Mouse (Mus musculus): ENCODE measurements around the gene Pstpip1. TPM values are rescaled to one million over a fixed set of nuclear protein-coding genes. Genes with fewer than 3 reads are reported as not detected.

Pstpip1 gene
- polyA plus RNA-seq, 1 experiment: 7.5 TPM

- H3K27ac ChIP-seq (ENCODE audit: insufficient read depth, low read depth, low read length): no peak overlapping the region
- WGBS: 90% methylated on average over 16 of the region's 16 CpGs
- peaks cover 25% of the 10 kb centered on the region for H3K36me3 ChIP-seq (ENCODE audit: control insufficient read depth, insufficient read depth, low read length)
- no peaks in the 10 kb centered on the region for H3K27me3 ChIP-seq (ENCODE audit: control insufficient read depth, insufficient read depth, low read length)
- no peaks in the 10 kb centered on the region; the same call in 1 of the 2 replicates for H3K4me1 ChIP-seq (ENCODE audit: control insufficient read depth, insufficient read depth, insufficient read length, low read length)
- TF ChIP-seq POLR2A (IDR thresholded peaks at IDR 0.05; ENCODE audit: low read depth, low read length) (no peak), CTCF (IDR thresholded peaks at IDR 0.05; ENCODE audit: extremely low read depth, insufficient read length, insufficient replicate concordance, low read depth, low read length) (no peak)
- H3K4me3 ChIP-seq (ENCODE audit: low read depth, low read length): no peak overlapping the region
These were observed 56.7 kb downstream of the Pstpip1 start for GRCm38 (mm10) chr9:56146326-56146923.

DNA sequence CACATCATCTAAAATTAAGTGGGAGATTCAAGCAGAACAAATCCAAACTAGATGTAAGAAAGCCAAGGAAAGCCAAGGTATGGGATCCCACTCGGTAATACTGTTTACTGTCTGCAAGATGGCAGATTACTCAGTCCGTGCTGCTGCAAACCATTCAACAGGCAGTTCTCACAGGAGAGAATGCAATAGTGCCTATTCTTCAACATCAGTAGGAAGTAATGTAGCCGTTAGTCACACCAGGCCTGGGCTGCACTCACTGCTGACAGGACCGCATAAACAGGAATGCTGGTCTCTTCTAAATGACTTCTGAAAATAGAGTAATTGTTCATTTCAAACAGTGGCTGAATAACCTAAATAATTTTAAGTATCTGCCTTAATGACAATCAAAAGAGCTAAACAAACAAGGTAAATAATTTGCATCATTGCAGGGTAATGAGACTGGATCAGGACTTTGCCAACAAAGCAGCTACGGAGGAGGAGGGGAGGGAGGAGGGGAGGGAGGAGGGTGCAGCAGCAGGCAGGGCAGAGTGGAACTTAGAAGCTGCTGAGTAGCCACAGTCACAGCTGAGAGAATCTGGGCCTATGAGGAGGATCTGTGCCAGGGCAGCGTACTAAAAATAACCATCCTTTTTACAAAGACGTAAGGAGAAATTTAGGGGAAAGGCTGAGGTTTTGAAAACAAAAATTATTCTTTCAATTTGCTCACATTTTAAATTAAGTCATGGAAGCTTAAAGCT is 62.2 kb downstream of the Pstpip1 start:
- Histone ChIP-seq H3K27me3 (ENCODE audit: control insufficient read depth, insufficient read depth, low read length) (no peaks in the 10 kb centered on the region), H3K4me3 (ENCODE audit: low read depth, low read length) (no peak overlapping the region), H3K27ac (ENCODE audit: insufficient read depth, low read depth, low read length) (peak overlapping the region; percentile 31; the same call in 1 of the 2 replicates), H3K36me3 (ENCODE audit: control insufficient read depth, insufficient read depth, low read length) (peaks cover 4% of the 10 kb centered on the region; the same call in 1 of the 2 replicates), H3K4me1 (ENCODE audit: control insufficient read depth, insufficient read depth, insufficient read length, low read length) (peaks cover 6% of the 10 kb centered on the region)
- 69% methylated on average over 7 of the region's 7 CpGs for WGBS
- no peak for TF ChIP-seq POLR2A (IDR thresholded peaks at IDR 0.05; ENCODE audit: low read depth, low read length)
- TF ChIP-seq CTCF (IDR thresholded peaks at IDR 0.05; ENCODE audit: extremely low read depth, insufficient read length, insufficient replicate concordance, low read depth, low read length): no peak

GRCm38 (mm10) chr9:56152482-56153007 is 62.8 kb downstream of the Pstpip1 start:
- Histone ChIP-seq H3K27ac (ENCODE audit: insufficient read depth, low read depth, low read length) (peak overlapping the region; percentile 61), H3K27me3 (ENCODE audit: control insufficient read depth, insufficient read depth, low read length) (no peaks in the 10 kb centered on the region), H3K4me1 (ENCODE audit: control insufficient read depth, insufficient read depth, insufficient read length, low read length) (peaks cover 7% of the 10 kb centered on the region), H3K36me3 (ENCODE audit: control insufficient read depth, insufficient read depth, low read length) (no peaks in the 10 kb centered on the region), H3K4me3 (ENCODE audit: low read depth, low read length) (no peak overlapping the region)
- TF ChIP-seq POLR2A (IDR thresholded peaks at IDR 0.05; ENCODE audit: low read depth, low read length) (no peak), CTCF (IDR thresholded peaks at IDR 0.05; ENCODE audit: extremely low read depth, insufficient read length, insufficient replicate concordance, low read depth, low read length) (no peak)
- 65% methylated on average over 4 of the region's 4 CpGs for WGBS

- Histone ChIP-seq H3K27ac (ENCODE audit: insufficient read depth, low read depth, low read length) (no peak overlapping the region), H3K36me3 (ENCODE audit: control insufficient read depth, insufficient read depth, low read length) (no peaks in the 10 kb centered on the region), H3K4me3 (ENCODE audit: low read depth, low read length) (no peak overlapping the region), H3K4me1 (ENCODE audit: control insufficient read depth, insufficient read depth, insufficient read length, low read length) (peaks cover 10% of the 10 kb centered on the region), H3K27me3 (ENCODE audit: control insufficient read depth, insufficient read depth, low read length) (no peaks in the 10 kb centered on the region)
- no peak for TF ChIP-seq POLR2A (IDR thresholded peaks at IDR 0.05; ENCODE audit: low read depth, low read length)
- TF ChIP-seq CTCF (IDR thresholded peaks at IDR 0.05; ENCODE audit: extremely low read depth, insufficient read length, insufficient replicate concordance, low read depth, low read length): no peak
- WGBS: 96% methylated on average over 5 of the region's 5 CpGs
These were observed 64.8 kb downstream of the Pstpip1 start for GRCm38 (mm10) chr9:56154572-56154971.

DNA sequence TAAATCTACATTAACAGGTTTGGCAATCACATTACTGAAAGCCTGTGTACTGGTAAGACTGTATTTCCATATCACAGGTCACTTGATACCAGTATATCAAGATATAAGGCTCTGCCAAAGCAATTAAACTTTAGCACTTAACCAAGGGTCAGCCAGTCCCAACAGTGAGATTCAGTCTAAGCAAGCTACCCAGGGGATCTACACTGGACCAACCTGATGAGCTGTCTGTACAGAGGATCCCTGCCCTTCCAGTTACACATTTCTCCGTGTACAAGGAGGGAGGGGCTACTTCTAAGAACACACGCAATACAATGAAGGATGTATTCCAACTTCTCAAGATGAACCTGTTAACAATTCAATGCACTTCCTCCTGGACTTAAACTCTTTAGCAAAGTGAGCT is 68.3 kb downstream of the Pstpip1 start:
- Histone ChIP-seq H3K36me3 (ENCODE audit: control insufficient read depth, insufficient read depth, low read length) (no peaks in the 10 kb centered on the region), H3K27me3 (ENCODE audit: control insufficient read depth, insufficient read depth, low read length) (no peaks in the 10 kb centered on the region), H3K27ac (ENCODE audit: insufficient read depth, low read depth, low read length) (peak overlapping the region; percentile 96), H3K4me3 (ENCODE audit: low read depth, low read length) (no peak overlapping the region), H3K4me1 (ENCODE audit: control insufficient read depth, insufficient read depth, insufficient read length, low read length) (peaks cover 7% of the 10 kb centered on the region)
- TF ChIP-seq CTCF (IDR thresholded peaks at IDR 0.05; ENCODE audit: extremely low read depth, insufficient read length, insufficient replicate concordance, low read depth, low read length) (no peak), POLR2A (IDR thresholded peaks at IDR 0.05; ENCODE audit: low read depth, low read length) (no peak)
- 20% methylated on average over 2 of the region's 2 CpGs for WGBS

GRCm38 (mm10) chr9:56159456-56159855 is 69.7 kb downstream of the Pstpip1 start:
- no peak for TF ChIP-seq CTCF (IDR thresholded peaks at IDR 0.05; ENCODE audit: extremely low read depth, insufficient read length, insufficient replicate concordance, low read depth, low read length)
- TF ChIP-seq POLR2A (IDR thresholded peaks at IDR 0.05; ENCODE audit: low read depth, low read length): no peak
- WGBS: 10% methylated on average over 2 of the region's 2 CpGs
- no peaks in the 10 kb centered on the region for H3K36me3 ChIP-seq (ENCODE audit: control insufficient read depth, insufficient read depth, low read length)
- H3K4me3 ChIP-seq (ENCODE audit: low read depth, low read length): no peak overlapping the region
- H3K27me3 ChIP-seq (ENCODE audit: control insufficient read depth, insufficient read depth, low read length): no peaks in the 10 kb centered on the region
- peaks cover 7% of the 10 kb centered on the region for H3K4me1 ChIP-seq (ENCODE audit: control insufficient read depth, insufficient read depth, insufficient read length, low read length)
- H3K27ac ChIP-seq (ENCODE audit: insufficient read depth, low read depth, low read length): peak overlapping the region; percentile 98

Data from small intestine, adult 2 months (tissue).